Mouse (Mus musculus) left cerebral cortex, adult 11 months (tissue): ENCODE results near the gene Selenow.
A peak's percentile ranks its signal among the peaks of the same experiment; 100 is the strongest.
"Not testable (repeated sequence)": the region's sequence is repeated elsewhere in the genome, so short reads cannot be mapped to it uniquely, and the experiment has no call there.

Source experiments
- DNase-seq: peaks from one replicate; pipeline ENCODE4 v3.0.0; 2022; ENCODE audit warnings: low spot score

Selenow gene

GRCm38 (mm10) chr7:15945721-15946536 is 23.7 kb upstream of the Selenow start, which contains the start of gene Nop53:
Gene Nop53, minus strand, starts transcription at chr7:15946074.
- DNase-seq, result peak; percentile 96

- DNase-seq, result no peak
Measured at GRCm38 (mm10) chr7:15945211-15945610, 23.0 kb upstream of the Selenow start.

GRCm38 (mm10) chr7:15944311-15944710 is 22.1 kb upstream of the Selenow start:
- DNase-seq, result no peak

GRCm38 (mm10) chr7:15938621-15939020 is 16.4 kb upstream of the Selenow start:
- no peak for DNase-seq

- DNase-seq, result no peak
Measured at GRCm38 (mm10) chr7:15937491-15937890, 15.3 kb upstream of the Selenow start.

GRCm38 (mm10) chr7:15933437-15934359 is 11.5 kb upstream of the Selenow start:
- no peak for DNase-seq

GRCm38 (mm10) chr7:15931635-15932034 is 9.4 kb upstream of the Selenow start:
- DNase-seq, result no peak

GRCm38 (mm10) chr7:15930543-15930942 is 8.3 kb upstream of the Selenow start:
- no peak for DNase-seq

- no peak for DNase-seq
Measured at GRCm38 (mm10) chr7:15929910-15930309, 7.7 kb upstream of the Selenow start.

GRCm38 (mm10) chr7:15921796-15922195 is 406 bp downstream of the Selenow start:
- no peak for DNase-seq

GRCm38 (mm10) chr7:15920645-15921190 is 1.5 kb downstream of the Selenow start:
- no peak for DNase-seq

GRCm38 (mm10) chr7:15919947-15920346 is 2.3 kb downstream of the Selenow start:
- DNase-seq, result no peak

GRCm38 (mm10) chr7:15918371-15918770 is 3.8 kb downstream of the Selenow start:
- DNase-seq, result no peak

GRCm38 (mm10) chr7:15916996-15917395 is 5.2 kb downstream of the Selenow start:
- no peak for DNase-seq

GRCm38 (mm10) chr7:15916134-15916723 is 6.0 kb downstream of the Selenow start:
- DNase-seq, result no peak

- DNase-seq, result not testable (repeated sequence)
Measured at GRCm38 (mm10) chr7:15915695-15916094, 6.5 kb downstream of the Selenow start.

- DNase-seq, result no peak
Measured at GRCm38 (mm10) chr7:15914751-15915150, 7.5 kb downstream of the Selenow start.

- DNase-seq, result no peak
Measured at GRCm38 (mm10) chr7:15914252-15914651, 8.0 kb downstream of the Selenow start.

- no peak for DNase-seq
Measured at GRCm38 (mm10) chr7:15912183-15912582, 10.0 kb downstream of the Selenow start.

- DNase-seq, result no peak
Measured at GRCm38 (mm10) chr7:15910521-15910920, 11.7 kb downstream of the Selenow start.

- DNase-seq, result no peak
Measured at GRCm38 (mm10) chr7:15907971-15908590, 14.1 kb downstream of the Selenow start.

- no peak for DNase-seq
Measured at GRCm38 (mm10) chr7:15906602-15907001, 15.6 kb downstream of the Selenow start.
